Mouse (Mus musculus) C2C12 (cell line): ENCODE measurements around the gene Atp1a3.

Experiments used
- CTCF ChIP-seq: IDR thresholded peaks from one replicate; pipeline ENCODE4 v1.5.1; 2011; ENCODE audit not compliant: control insufficient read depth, insufficient read depth, insufficient read length
- FOSL1 ChIP-seq: IDR thresholded peaks from one replicate; pipeline ENCODE4 v1.8.0; 2011; ENCODE audit warnings: mild to moderate bottlenecking, low read length; ENCODE audit not compliant: poor library complexity, insufficient read depth, severe bottlenecking
- MAX ChIP-seq: IDR thresholded peaks from one replicate; pipeline ENCODE4 v1.6.1; 2011; ENCODE audit warnings: mild to moderate bottlenecking, control low read depth
- MYOD1 ChIP-seq: IDR thresholded peaks from one replicate; pipeline ENCODE4 v1.6.1; 2011; ENCODE audit warnings: low read depth; ENCODE audit not compliant: control insufficient read depth, insufficient read length
- MYOG ChIP-seq: IDR thresholded peaks from one replicate; pipeline ENCODE4 v1.6.1; 2011; ENCODE audit not compliant: control insufficient read depth, insufficient read length; ENCODE audit errors: extremely low read depth
- USF1 ChIP-seq: IDR thresholded peaks from one replicate; pipeline ENCODE4 v1.6.1; 2011; ENCODE audit warnings: low read depth, mild to moderate bottlenecking, control low read depth, moderate library complexity

- no peak for TF ChIP-seq CTCF
- TF ChIP-seq FOSL1 = no peak
- TF ChIP-seq USF1 = no peak
- TF ChIP-seq MYOG = no peak
- no peak for TF ChIP-seq MAX
- no peak for TF ChIP-seq MYOD1
These were observed 29.0 kb upstream of the Atp1a3 start for GRCm38 (mm10) chr7:25034796-25035195.
